Mouse (Mus musculus) kidney, adult 2 months (tissue): ENCODE measurements around the gene Myoz1.

Experiments
- CTCF ChIP-seq: fragments of 200-500 bp; conservative IDR thresholded peaks from 2 replicates; pipeline ENCODE4 v1.5.1; 2011; ENCODE audit warnings: low read depth, mild to moderate bottlenecking, control low read depth, low read length, moderate library complexity, mixed read lengths; ENCODE audit not compliant: insufficient read depth, insufficient read length
- POLR2A ChIP-seq: fragments of 200-500 bp; IDR thresholded peaks from one replicate; pipeline ENCODE4 v1.6.1; 2011; ENCODE audit warnings: low read depth, low read length, control low read depth

DNA sequence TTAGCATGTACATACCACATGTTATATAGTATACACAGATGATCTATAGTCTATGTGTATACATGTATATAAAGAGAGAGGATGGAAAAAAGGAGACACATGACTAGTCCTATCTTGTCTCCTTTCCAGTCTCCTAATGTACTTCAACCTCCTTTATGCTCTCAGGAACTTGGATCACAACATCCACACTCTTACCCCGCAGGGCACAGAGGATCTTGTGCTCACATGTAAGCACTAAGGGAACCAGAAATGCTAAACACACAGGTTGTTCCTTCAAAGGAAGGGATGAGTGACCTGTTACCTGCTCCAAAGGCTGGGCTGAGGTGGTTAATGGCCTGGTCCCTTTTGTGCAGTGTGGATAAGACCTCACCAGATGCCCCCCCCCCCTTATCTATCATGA lies 43.5 kb downstream of the Myoz1 start:
- TF ChIP-seq POLR2A (no peak), CTCF (no peak)
